Mouse (Mus musculus) v-Abl transformed pro-B cells (cell line): ENCODE measurements around the gene Tbx3.

Experiments
- in situ Hi-C, 2 experiments: fragments of 400-800 bp; cut with MboI; formaldehyde crosslinking; loops; one replicate each; pipeline ENCODE4 v1.15.1; 2025; ENCODE audit not compliant: unreplicated experiment in 2 of 2

Gene Tbx3

DNA sequence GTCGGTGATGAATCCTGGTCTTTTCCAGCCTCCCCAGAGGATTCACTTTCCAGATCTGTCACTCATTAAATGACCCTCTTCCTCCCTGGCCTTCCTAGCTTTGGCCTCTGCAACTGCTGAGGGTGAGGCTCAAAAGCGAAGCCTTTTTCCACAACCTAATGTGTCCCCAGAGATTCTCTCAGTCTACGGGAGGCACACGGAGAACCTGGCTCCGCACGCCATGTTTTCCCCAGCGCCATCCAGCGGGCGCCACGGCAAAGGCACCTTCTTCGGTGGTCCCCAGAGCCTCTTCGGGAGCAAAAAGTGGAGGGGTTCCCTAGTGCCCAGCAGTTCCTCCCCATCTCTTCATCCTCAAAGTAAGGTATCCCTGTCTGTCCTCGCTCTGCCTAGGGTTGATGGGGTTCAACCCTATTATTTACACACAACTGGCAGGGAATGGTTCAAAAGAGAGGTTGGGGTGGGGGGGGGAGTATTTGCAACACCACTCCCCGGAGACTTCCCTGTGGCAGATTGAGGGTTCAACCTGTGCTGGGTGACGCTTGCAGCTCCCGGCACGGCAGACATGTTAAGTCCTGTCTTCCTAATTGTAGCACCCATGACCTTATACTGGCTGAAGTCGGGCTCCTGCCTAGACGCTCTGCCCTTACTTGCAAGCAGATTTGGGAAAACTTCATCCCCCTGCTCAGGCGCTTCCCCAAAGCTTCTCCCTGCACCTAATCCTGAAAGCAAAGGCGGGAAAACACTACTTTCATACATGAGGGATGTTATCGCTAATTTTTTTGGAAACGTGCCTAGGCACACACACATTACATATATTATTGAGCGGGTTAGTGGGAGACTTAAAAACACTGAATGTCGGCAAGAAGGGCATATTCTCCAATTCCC is 9.7 kb upstream of the Tbx3 start:
- in situ Hi-C loops: no loop called here

- in situ Hi-C loops: no loop called here
These were observed 9.0 kb upstream of the Tbx3 start for GRCm38 (mm10) chr5:119661474-119661873.

DNA sequence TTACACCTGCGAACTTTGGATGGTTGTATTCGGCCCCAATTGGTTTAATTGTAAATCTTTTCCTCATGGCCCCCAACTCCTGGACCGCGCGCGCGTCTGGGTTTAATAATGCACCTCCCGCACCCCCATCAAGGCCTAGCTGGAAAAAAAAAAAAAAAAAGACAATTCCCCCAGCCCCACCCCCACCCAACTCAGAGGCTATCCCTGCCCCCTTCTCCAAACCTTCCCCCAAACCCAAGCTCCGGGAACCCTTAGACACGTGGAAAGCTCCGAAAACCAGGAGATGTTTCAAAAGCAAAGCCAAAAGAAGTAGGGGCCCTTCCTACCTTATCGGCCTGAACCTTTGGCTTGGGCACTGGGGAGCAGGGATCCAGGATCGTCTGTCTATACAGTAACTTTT is 8.1 kb upstream of the Tbx3 start:
- in situ Hi-C loops: no loop called here

DNA sequence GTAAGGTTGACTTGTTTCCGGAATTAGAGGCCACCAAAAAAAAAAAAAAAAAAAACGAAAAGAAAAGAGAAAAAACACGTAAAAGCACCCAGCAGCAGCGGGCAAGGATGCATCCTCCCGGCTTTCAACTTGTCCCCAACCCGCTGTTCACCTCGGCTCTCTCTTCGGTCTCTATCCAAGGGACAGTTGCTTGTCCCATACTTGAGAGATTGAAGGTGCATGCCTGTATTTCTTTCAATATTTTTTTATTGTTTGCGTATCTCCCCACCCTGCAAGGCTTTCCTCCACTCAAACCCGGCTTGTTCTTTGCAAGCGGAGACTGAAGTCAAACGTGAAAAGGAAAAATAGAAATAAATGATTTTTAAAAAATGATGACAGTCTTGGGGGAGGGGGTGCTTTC is 7.7 kb upstream of the Tbx3 start:
- in situ Hi-C loops: no loop called here

- in situ Hi-C loops: no loop called here
These were observed 7.2 kb upstream of the Tbx3 start for GRCm38 (mm10) chr5:119663241-119663640.

GRCm38 (mm10) chr5:119663747-119664146 is 6.7 kb upstream of the Tbx3 start:
- in situ Hi-C loops: no loop called here

GRCm38 (mm10) chr5:119665739-119666138 is 4.7 kb upstream of the Tbx3 start:
- in situ Hi-C loops: no loop called here

GRCm38 (mm10) chr5:119667356-119667940 is 3.0 kb upstream of the Tbx3 start:
- in situ Hi-C loops: no loop called here

GRCm38 (mm10) chr5:119668191-119668912 is 2.1 kb upstream of the Tbx3 start:
- in situ Hi-C loops: no loop called here

DNA sequence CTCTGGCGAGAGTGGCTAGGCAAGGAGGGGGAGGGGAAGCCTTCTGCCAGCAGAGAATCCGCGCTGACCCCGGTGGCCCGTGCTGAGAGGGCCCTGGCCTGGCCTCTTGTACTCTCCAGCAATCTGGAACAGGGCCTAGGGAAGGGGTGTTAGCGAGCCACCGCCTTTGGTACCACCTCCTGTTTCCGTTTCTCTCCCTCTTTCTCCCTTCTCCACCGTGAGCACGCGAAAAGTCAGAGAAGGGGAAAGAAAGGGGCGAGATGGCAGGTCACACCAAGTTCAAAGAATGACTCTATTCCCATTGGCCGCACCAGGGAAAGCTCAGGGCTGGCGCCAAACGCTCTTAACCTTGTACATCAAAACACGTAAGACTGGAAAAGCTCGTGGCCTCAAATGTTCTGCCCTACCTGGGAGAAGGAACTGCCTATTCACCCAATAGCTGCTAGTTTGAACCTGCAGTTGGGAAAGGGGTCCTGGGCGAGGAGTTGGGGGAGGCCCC is 1.5 kb upstream of the Tbx3 start:
- in situ Hi-C loops: no loop called here

DNA sequence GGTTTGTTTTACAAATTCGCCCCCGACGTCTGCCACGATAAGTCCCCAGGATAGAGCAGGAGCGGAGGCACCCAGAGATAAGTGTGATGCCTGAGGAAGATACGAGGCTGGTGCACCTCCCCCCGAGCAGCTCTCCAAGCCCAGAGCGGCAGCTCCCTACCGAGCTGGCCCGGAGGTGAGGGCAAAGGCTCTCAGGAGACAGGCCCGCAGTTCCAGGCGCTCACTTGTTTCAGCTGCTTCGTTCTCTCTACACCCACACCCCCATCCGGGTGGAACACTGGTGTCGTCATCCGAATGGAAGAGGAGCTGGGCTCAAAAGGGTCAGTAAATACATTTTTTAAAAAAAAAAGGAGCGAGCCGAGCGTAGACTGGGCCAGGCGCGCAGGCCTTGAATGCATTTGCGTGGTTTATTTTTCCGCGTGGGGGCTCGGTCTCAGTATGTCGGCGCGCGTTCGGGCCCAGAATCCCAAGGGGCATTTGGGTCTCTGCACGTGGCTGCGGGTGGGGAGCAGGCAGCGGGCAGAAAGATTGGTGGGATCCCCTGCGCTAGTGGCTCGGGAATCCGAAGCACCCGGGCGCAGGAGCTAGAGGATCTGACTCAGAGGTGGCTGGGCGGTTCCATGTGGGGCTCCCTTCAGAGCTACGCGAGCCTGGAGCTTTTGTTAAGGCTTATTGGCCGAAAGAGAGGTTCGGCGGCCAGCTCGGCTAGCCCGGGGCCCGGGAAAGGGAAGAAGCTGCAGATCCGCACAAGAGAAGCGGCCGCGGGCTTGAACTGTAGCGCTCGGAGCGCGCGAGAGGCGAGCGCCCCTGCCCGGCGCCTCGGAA is 516 bp upstream of the Tbx3 start:
- in situ Hi-C loops: no loop called here

DNA sequence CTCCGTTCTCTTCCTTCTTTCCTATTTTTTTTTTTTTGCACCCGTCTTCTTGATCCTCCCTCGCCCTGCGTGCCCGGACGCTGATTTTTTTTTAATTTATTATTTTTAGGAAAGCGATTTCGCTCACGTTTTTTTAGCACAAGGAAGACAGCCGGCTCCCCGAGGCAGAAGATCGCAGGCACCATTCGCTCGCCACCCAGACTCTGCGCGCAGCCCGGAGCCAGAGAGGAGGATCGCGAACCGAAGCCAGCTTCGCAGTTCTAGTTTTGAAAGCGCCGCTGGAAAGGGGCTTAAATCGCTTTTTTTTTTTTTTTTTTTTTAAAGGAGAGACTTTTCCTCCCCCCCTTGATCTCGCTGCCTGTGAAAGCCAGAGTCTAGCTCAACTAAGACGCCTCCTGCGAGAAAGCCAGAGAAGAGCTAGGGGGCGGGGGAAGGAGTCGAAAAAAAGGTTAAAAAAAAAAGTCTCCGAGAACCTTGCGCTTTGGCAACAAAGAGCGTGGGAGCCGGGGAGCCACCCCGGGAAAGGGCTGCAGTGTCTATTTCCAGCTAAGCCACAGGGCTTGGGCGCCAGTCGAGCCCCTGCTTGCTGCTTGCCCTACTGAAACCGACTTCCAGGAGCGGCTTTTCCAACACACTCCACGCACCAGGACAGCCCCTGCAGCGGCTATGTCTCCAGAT is 794 bp downstream of the Tbx3 start:
- in situ Hi-C loops: no loop called here

- in situ Hi-C loops: no loop called here
These were observed 1.5 kb downstream of the Tbx3 start for GRCm38 (mm10) chr5:119671965-119672347.

DNA sequence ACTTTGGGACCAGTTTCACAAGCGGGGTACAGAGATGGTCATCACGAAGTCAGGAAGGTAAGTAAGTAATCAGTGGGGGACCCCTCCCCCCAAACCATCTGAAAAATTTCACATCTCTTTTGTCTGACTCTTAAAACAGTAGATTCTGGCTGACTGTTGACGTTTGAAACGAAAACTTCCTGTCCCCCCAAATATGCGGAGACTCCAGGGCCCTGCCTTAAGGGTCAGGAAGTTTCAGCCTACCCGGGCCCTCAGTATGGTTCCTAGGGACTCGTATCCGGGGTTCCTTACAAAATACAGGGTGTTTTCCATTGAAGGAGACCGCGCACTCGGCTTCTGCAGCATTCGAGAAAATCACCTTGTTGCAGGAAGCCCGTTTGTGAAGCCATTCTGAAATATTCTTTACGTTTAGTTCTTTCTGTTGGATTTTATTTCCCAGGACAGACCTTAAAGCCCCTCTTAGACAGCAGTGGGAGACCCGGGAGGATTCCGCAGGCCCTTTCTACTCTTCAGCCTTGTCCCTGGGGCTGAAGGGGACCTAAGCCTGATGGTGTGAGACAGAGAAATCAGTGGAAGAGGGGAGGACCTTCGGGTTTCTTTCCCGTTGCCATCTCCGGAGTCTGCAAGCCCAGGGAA is 2.0 kb downstream of the Tbx3 start:
- in situ Hi-C loops: no loop called here

DNA sequence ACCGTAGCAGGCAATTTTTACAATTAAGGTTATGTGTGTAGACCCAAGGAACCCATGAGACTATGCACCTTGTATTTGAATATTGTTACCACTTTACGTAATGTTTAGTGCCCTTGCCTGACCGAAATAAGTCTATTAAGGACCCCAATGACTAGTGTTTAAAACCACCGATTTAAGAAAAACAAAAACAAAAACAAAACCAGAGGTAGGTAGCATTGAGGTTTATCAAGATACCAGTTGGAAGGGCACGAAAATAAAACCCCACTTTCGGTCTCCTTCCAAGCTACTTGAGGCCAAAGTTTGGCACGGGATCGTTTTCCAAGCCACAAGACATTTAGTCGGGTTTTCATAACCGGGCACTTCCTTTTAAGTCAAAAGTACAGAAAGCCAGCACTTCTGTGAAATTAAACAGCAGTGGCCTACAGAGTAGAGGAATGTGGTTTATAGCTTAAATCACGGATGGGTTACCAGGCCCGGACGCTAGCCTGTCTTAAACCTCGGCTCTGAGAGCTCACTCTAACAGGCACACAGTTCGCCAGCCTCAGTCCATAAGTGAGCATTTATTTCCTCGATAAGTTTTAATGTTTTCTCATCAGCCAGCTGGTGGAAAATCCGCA is 2.6 kb downstream of the Tbx3 start:
- in situ Hi-C loops: no loop called here

GRCm38 (mm10) chr5:119673716-119674605 is 3.5 kb downstream of the Tbx3 start:
- in situ Hi-C loops: no loop called here

DNA sequence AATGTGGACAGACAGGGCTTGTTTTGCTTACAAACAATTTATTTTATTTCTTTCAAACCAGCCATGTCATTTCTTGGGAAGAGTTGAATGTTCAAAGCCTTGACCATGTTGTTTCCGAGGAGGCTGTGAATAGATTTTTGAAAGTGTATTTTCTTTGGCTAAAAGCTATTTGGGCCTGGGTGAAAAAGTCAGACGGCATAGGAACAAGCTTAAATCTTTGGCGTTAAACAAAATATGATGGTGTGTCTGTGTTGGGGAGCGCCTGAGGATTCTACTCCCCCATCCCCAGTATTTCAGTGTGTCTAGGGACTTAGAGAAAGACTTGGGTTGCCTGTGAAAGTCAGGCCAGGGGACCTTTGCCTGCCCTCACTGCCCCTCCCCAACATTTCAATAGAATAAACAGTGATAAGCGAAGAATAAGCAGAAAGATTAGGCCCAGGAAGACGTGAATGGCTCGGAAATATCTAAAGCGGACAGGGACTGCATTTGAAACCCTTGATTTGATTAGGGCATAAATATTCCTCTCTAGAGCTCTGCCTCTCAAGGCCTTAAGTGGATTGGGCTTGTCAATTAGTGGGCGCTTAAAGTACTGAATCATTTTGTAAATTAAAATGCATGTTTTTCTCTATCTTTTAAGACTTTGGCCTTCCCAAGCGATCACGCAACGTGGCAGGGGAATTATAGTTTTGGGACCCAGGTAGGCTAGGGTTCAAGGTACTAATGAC is 4.3 kb downstream of the Tbx3 start:
- in situ Hi-C loops: loop anchor here in 1 of 2 experiments (25.0 kb wide), 3 partner anchors 1412 to 1737 kb away; no protein-coding TSS in a partner anchor
